Mouse (Mus musculus): Measurements from ENCODE around the gene Irf7.

DNA sequence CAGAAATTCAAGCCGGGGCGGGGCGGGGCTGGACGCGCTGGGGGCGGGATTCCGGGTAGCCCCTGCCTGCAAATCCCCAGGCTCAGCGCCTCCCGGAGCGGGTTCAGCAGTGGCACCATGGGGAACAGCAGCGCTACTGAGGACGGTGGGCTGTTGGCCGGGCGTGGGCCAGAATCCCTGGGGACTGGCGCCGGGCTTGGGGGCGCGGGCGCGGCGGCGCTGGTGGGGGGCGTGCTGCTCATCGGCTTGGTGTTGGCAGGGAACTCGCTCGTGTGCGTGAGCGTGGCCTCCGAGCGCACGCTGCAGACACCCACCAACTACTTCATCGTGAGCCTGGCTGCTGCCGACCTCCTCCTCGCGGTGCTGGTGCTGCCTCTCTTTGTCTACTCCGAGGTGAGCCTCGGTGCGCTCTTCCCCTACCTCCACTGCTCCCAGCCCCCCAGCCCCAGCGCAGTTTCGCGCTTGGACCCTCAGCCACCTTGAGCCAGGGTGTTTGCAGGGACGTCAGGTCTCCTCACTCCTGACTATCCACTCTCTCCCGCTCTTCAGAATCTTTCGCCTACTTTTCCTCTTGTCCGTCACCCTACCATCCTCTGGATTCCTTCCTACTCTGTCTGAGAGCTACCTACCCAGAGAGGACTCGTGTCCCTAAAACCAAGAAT, 25.8 kb upstream of the Irf7 start, which contains the start of gene Drd4:
- TF ChIP-seq POLR2A (IDR thresholded peaks at IDR 0.05; ENCODE audit: control insufficient read depth, low read depth, low read length) (0 out of 2 replicates have a peak, but pooled peaks have one; percentile 17), CTCF (IDR thresholded peaks at IDR 0.05; ENCODE audit: control insufficient read depth, insufficient read depth, insufficient replicate concordance, low read depth, low read length) (no peak)
